ENCODE assay signal across 8 mouse cellular contexts in genomic region chr7:45744387-45744786, GRCm38 (mm10). TPM values are rescaled to one million over a fixed set of nuclear protein-coding genes. Genes with fewer than 3 reads are reported as not detected.
A peak's percentile ranks its signal among the peaks of the same experiment; 100 is the strongest.
DNase-seq lines count a peak whose midpoint lies in the region; ATAC-seq and TF ChIP-seq lines count a peak whose summit lies in the region.
"Had no signal": no experiment of that assay in that cellular context is flagged by ENCODE, and none has a peak within 500 bp of the region (broad histone marks: within the 10 kb centered on the region; RNA-seq: fewer than 3 reads in every experiment).

No protein-coding gene starts in this region.

- H3K36me3 ChIP-seq in spleen, adult 2 months (ENCODE audit: control insufficient read depth, insufficient read depth, low read length) = no peaks in the 10 kb centered on the region
- H3K36me3 ChIP-seq in embryonic facial prominence, embryonic 10.5 days (replicated peaks) = no peaks in the 10 kb centered on the region
- no peaks in the 10 kb centered on the region for H3K36me3 ChIP-seq in kidney, embryonic 14.5 days (ENCODE audit: control insufficient read depth, insufficient read depth, low read length)
- H3K36me3 ChIP-seq: neural tube, embryonic 13.5 days had no signal

- no peak overlapping the region for H3K4me2 ChIP-seq in kidney, embryonic 14.5 days (replicated peaks; ENCODE audit: low read depth, low read length)
- H3K4me2 ChIP-seq: neural tube, embryonic 13.5 days had no signal

- H3K4me1 ChIP-seq in spleen, adult 2 months (ENCODE audit: control insufficient read depth, insufficient read depth, insufficient read length) = no peaks in the 10 kb centered on the region; the same call in 1 of the 2 replicates
- peaks cover 13% of the 10 kb centered on the region for H3K4me1 ChIP-seq in embryonic facial prominence, embryonic 10.5 days
- peaks cover 4% of the 10 kb centered on the region; the same call in 1 of the 2 replicates for H3K4me1 ChIP-seq in kidney, embryonic 14.5 days (ENCODE audit: control insufficient read depth, insufficient read depth, low read length)

- H3K27me3 ChIP-seq in spleen, adult 2 months (ENCODE audit: control insufficient read depth, insufficient read depth, low read length) = no peaks in the 10 kb centered on the region
- H3K27me3 ChIP-seq in embryonic facial prominence, embryonic 10.5 days (replicated peaks; ENCODE audit: low read depth, poor library complexity, severe bottlenecking) = peaks cover 16% of the 10 kb centered on the region
- no peaks in the 10 kb centered on the region for H3K27me3 ChIP-seq in kidney, embryonic 14.5 days (ENCODE audit: control insufficient read depth, insufficient read depth, low read length)

- no peak overlapping the region for H3K4me3 ChIP-seq in spleen, adult 2 months (ENCODE audit: extremely low read depth, insufficient read depth, insufficient read length)
- no peak overlapping the region for H3K4me3 ChIP-seq in embryonic facial prominence, embryonic 10.5 days
- no peak overlapping the region for H3K4me3 ChIP-seq in kidney, embryonic 14.5 days (ENCODE audit: low read length)
- H3K4me3 ChIP-seq: neural tube, embryonic 13.5 days had no signal

- DNase-seq in spleen, adult 2 months (ENCODE audit: low read depth in 1 of 2, low spot score in 2 of 2) = peak; percentile 25 to 36
- DNase-seq in spleen, adult 12 weeks (ENCODE audit: low spot score) = no peak
- DNase-seq in adrenal gland, postnatal 25 days = peak; percentile 59
- peak; percentile 73 for DNase-seq in embryonic facial prominence, embryonic 10.5 days (ENCODE audit: low spot score)
- DNase-seq in lung, adult 18-20 months = peak; percentile 74 to 84
- DNase-seq in spleen, postnatal 4 days (ENCODE audit: low spot score in 2 of 2) = peak; percentile 64 to 79

- TF ChIP-seq CTCF in spleen, adult 2 months (IDR thresholded peaks at IDR 0.05; ENCODE audit: extremely low read depth, insufficient read depth, insufficient read length, insufficient replicate concordance) = no peak

- no peak overlapping the region for H3K9ac ChIP-seq in kidney, embryonic 14.5 days (ENCODE audit: low read depth, low read length)
- H3K9ac ChIP-seq: neural tube, embryonic 13.5 days had no signal

- 62% methylated on average over 2 of the region's 2 CpGs for WGBS in spleen, adult 2 months
- WGBS in embryonic facial prominence, embryonic 10.5 days = 29% methylated on average over 2 of the region's 2 CpGs
- WGBS in kidney, embryonic 14.5 days = 28% methylated on average over 2 of the region's 2 CpGs

- H3K27ac ChIP-seq in spleen, adult 2 months (ENCODE audit: insufficient read depth, low read length) = no peak overlapping the region
- no peak overlapping the region for H3K27ac ChIP-seq in embryonic facial prominence, embryonic 10.5 days (replicated peaks)
- no peak overlapping the region for H3K27ac ChIP-seq in kidney, embryonic 14.5 days (ENCODE audit: low read depth, low read length)
- H3K27ac ChIP-seq: neural tube, embryonic 13.5 days had no signal

- no peak for TF ChIP-seq POLR2A in spleen, adult 2 months (IDR thresholded peaks at IDR 0.05; ENCODE audit: low read depth, low read length)

- 0 out of 2 replicates have a peak, but pooled peaks cover 4% of the 10 kb centered on the region for H3K9me3 ChIP-seq in embryonic facial prominence, embryonic 10.5 days
- H3K9me3 ChIP-seq in kidney, embryonic 14.5 days (ENCODE audit: control insufficient read depth, low read length) = peaks cover 4% of the 10 kb centered on the region; the same call in 1 of the 2 replicates
- H3K9me3 ChIP-seq: neural tube, embryonic 13.5 days had no signal

- peak; percentile 56 for ATAC-seq in kidney, embryonic 14.5 days (ENCODE audit: low FRiP score, low TSS enrichment)

RNA-seq across cellular contexts. Expression of gene Spaca4, which starts 18.8 kb away (rescaled TPM):
- not detected in 2 replicates for polyA plus RNA-seq in spleen, adult 2 months (2012; rRNA removed)
- not detected in 2 replicates for total RNA-seq in adrenal gland, postnatal 25 days (2021)
- 0.22 TPM in 1 of 2 replicates, not detected in the other for polyA plus RNA-seq in embryonic facial prominence, embryonic 10.5 days (2016; fragmentation: Nextera tagmentation; extraction: Ambion mirVana)
- 0.29 TPM in 1 of 2 replicates, not detected in the other for polyA plus RNA-seq in kidney, embryonic 14.5 days (2014; fragmentation: Nextera tagmentation; extraction: Ambion mirVana)
- polyA plus RNA-seq: neural tube, embryonic 13.5 days had no signal

RNA-seq across cellular contexts. Expression of gene Fam83e, which starts 23.4 kb away (rescaled TPM):
- 0.09 and 0.26 TPM in 2 replicates for polyA plus RNA-seq in spleen, adult 2 months (2012; rRNA removed)
- total RNA-seq in adrenal gland, postnatal 25 days (2021) = 0.30 and 0.76 TPM in 2 replicates
- polyA plus RNA-seq in embryonic facial prominence, embryonic 10.5 days (2016; fragmentation: Nextera tagmentation; extraction: Ambion mirVana) = 1.8 and 2.2 TPM in 2 replicates
- polyA plus RNA-seq in kidney, embryonic 14.5 days (2014; fragmentation: Nextera tagmentation; extraction: Ambion mirVana) = 1.2 and 2.1 TPM in 2 replicates

RNA-seq across cellular contexts. Expression of gene Sphk2, which starts 26.6 kb away (rescaled TPM):
- 41.0 and 56.3 TPM in 2 replicates for polyA plus RNA-seq in spleen, adult 2 months (2012; rRNA removed)
- 38.2 and 42.0 TPM in 2 replicates for total RNA-seq in adrenal gland, postnatal 25 days (2021)
- polyA plus RNA-seq in embryonic facial prominence, embryonic 10.5 days (2016; fragmentation: Nextera tagmentation; extraction: Ambion mirVana) = 41.5 and 42.1 TPM in 2 replicates
- polyA plus RNA-seq in kidney, embryonic 14.5 days (2014; fragmentation: Nextera tagmentation; extraction: Ambion mirVana) = 16.8 and 23.9 TPM in 2 replicates

RNA-seq across cellular contexts. Expression of gene Rpl18, which starts 29.1 kb away (rescaled TPM):
- polyA plus RNA-seq in spleen, adult 2 months (2012; rRNA removed) = 1,792 and 2,504 TPM in 2 replicates
- total RNA-seq in adrenal gland, postnatal 25 days (2021) = 964 and 1,249 TPM in 2 replicates
- polyA plus RNA-seq in embryonic facial prominence, embryonic 10.5 days (2016; fragmentation: Nextera tagmentation; extraction: Ambion mirVana) = 1,168 and 1,206 TPM in 2 replicates
- polyA plus RNA-seq in kidney, embryonic 14.5 days (2014; fragmentation: Nextera tagmentation; extraction: Ambion mirVana) = 1,328 and 1,679 TPM in 2 replicates

RNA-seq across cellular contexts. Expression of gene Lmtk3, which starts 39.2 kb away (rescaled TPM):
- 3.6 and 3.7 TPM in 2 replicates for polyA plus RNA-seq in spleen, adult 2 months (2012; rRNA removed)
- 10.0 and 14.8 TPM in 2 replicates for total RNA-seq in adrenal gland, postnatal 25 days (2021)
- 2.1 and 3.0 TPM in 2 replicates for polyA plus RNA-seq in embryonic facial prominence, embryonic 10.5 days (2016; fragmentation: Nextera tagmentation; extraction: Ambion mirVana)
- polyA plus RNA-seq in kidney, embryonic 14.5 days (2014; fragmentation: Nextera tagmentation; extraction: Ambion mirVana) = 2.8 and 4.2 TPM in 2 replicates
